Mouse (Mus musculus) cerebellum, adult 9-10 months (tissue): ENCODE results near the gene Rpe65.

Experiments
- DNase-seq: peaks from one replicate; pipeline ENCODE4 v3.0.0; 2022

Rpe65 gene

DNA sequence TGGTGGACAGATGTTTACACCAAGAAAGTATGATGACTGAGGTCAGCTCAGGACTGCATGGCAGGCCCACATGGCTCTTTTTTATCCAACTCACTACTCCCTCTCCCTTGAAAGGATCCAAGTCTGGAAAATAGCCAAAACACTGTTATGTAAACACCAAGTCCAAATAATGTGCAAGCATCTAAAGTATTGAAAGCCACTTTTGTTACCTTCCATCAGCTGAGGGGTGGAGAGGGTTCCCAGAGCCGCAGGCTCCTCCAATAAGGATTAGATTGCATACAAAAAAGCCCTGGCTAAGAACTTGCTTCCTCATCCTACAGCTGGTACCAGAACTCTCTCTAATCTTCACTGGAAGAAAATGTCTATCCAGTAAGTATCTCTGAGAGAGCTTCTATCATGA, at the start of gene Rpe65:
Rpe65 (plus strand) TSS at position 301 of the 400 bp plus-strand sequence.
- no peak for DNase-seq

- DNase-seq = no peak
These were observed 48.8 kb upstream of the Rpe65 start for GRCm38 (mm10) chr3:159550224-159550623.

DNA sequence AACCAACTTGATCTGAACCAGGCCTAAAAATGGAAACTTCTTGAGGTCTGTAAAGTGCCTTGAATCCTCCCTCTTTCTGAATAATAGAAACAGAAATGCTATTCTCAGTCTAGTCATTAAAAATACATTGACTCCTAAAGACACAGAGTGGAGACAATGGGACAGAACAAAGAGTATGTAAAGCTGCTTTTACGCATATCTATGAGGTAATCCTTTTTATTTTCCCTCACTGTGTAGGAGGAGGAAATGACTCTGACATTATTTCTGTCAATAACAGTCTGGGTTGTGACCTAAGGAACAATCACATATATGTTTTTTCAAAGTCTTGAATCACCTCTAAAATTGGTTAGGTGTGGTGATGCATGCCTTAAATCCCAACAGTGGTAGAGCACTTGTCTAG, 16.0 kb downstream of the Rpe65 start:
- DNase-seq = no peak

- DNase-seq = no peak
These were observed 22.1 kb downstream of the Rpe65 start for GRCm38 (mm10) chr3:159621026-159621425.

- no peak for DNase-seq
These were observed 25.0 kb downstream of the Rpe65 start for GRCm38 (mm10) chr3:159624010-159624409.

GRCm38 (mm10) chr3:159660741-159661140, 61.8 kb downstream of the Rpe65 start:
- DNase-seq = no peak

GRCm38 (mm10) chr3:159663333-159663732, 64.4 kb downstream of the Rpe65 start:
- DNase-seq = no peak
